Mouse (Mus musculus) brain, embryonic 14.5 days (tissue): ENCODE data around the gene Krtcap2.
A peak's percentile ranks its signal among the peaks of the same experiment; 100 is the strongest.

ENCODE experiments used
- CTCF ChIP-seq: fragments of 200-500 bp; IDR thresholded peaks from 2 replicates; pipeline ENCODE4 v1.5.1; 2012; ENCODE audit warnings: inconsistent platforms, mild to moderate bottlenecking, moderate library complexity, borderline replicate concordance; ENCODE audit not compliant: insufficient read depth, insufficient read length; ENCODE audit errors: extremely low read depth
- POLR2A ChIP-seq: fragments of 200-500 bp; IDR thresholded peaks from 2 replicates; pipeline ENCODE4 v1.6.1; 2012; ENCODE audit warnings: mild to moderate bottlenecking, inconsistent platforms, borderline replicate concordance; ENCODE audit not compliant: poor library complexity, insufficient read depth, insufficient read length, severe bottlenecking; ENCODE audit errors: extremely low read depth

DNA sequence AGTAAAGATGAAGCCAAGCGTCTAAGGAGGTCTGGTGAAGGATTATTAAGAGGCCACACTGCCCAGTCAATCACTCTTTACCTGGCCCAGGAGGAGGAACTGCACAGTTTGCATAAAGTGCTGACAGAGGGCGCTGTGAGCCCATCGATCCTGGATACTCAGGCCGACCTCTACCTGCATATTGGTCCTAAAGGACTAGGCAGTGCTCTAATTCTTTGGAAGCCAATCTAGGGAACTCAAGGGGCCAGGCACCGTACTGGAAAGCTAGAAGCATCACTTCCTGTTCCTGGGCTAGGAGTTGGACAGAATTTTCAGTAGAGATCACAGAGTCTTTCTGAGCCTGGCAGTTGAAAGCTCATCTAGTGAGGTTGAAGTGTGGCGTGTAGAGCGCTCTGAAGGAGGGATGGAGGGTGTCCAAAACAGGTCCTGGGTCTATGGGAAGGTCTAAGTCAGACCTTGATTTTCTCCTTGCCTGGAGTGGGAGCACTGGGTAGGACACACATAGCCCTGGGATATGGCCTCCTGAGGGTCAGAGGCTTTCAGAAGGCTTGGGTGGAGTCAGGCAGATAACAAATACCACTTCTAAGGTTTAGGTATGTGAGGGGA lies 4.8 kb downstream of the Krtcap2 start:
- TF ChIP-seq POLR2A (no peak), CTCF (peak; percentile 63)
